Mouse (Mus musculus) urinary bladder, postnatal 14 days (tissue): ENCODE results near the gene Exoc6b.
"Not testable (repeated sequence)": the region's sequence is repeated elsewhere in the genome, so short reads cannot be mapped to it uniquely, and the experiment has no call there.

Source experiments
- DNase-seq: peaks from one replicate; pipeline ENCODE4 v3.0.0; 2021; ENCODE audit warnings: low spot score

The Exoc6b gene

GRCm38 (mm10) chr6:85069023-85069985 is at the start of gene Exoc6b:
Exoc6b (minus strand) TSS chr6:85069513.
- peak; percentile 90 for DNase-seq

DNA sequence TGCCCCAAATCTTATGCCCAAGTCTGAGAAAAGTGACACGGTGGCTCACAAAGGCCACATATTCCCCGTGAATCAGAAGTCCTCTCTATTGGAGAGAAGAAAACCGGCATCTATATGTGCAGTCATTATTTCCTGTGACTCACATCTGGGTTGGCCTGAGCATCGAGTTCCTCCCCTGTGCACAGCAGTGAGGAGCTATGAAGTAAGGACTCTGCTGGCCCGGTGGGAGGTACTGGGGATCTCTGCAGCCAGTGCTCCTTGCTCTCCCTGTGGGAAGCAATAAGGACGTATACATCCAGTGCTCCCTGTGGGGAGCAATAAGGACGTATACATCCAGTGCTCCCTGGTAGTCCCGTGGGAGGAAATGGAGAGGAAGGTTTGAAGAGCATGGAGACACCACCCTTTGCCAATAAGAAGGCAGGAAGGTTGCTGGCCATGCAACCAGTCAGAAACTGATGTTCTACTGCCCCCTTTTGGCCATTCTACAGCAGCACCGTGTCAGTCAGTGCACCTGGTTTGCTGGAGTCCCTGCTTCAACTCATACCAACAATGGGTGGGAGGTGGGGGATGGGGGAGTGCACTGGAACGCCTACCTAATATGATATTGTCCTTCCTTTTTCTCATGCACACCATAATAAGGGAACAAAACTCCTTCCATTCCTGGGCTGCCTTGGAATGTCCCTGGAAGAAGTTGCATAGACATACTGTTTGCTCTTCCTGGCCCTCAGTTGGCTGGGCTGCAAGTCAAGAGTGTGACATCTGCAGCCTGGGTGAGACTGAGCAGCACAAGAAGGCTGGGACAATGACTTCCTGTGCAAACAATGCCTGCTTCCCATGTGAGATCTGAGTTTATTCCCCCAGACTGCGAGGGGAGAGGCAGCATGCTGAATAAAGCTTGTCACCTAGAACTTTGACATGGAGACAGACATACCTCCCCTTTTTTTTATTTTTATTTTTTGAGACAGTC is 48.5 kb upstream of the Exoc6b start:
- peak; percentile 59 for DNase-seq

- DNase-seq, result no peak
Observed at GRCm38 (mm10) chr6:85105033-85105615, 35.8 kb upstream of the Exoc6b start.

DNA sequence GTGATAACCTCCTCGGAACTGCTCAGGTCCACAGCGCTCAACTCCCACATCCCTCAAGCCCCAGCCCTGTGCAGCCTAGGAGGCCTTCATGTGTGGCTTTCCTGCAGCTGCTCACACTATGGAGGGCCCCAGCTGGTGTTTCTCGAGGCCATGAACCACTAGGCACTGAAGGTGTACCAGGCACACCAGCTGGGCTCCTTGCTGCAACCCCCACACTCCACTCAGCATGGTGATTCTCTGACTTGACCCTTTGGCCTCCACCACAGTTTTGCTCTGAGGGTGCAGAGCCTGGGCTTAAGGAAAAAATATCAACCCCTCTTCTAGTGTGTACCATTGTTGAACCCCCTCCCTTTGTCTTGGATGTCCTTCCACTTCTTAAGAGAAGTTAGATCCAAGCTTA is 34.0 kb upstream of the Exoc6b start:
- DNase-seq, result no peak

DNA sequence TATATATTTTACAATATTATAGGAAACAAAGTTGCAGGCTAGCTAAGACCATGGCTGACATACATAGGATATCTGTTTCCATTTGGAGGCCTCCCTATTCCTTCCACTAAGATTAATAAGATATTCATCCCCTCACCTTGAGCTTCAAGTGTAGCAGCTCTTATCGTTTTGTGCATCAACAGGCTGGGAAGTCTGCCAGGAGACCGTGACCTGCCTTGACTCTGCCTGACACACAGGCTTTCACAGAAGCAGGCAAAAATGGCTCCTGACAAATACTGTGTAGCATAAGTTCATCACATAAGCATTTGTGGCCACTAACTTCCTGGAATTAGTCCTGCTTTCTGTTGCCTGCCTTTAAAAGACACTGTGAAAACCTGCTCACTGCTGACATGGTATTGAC is 27.1 kb upstream of the Exoc6b start:
- DNase-seq, result peak; percentile 30

DNA sequence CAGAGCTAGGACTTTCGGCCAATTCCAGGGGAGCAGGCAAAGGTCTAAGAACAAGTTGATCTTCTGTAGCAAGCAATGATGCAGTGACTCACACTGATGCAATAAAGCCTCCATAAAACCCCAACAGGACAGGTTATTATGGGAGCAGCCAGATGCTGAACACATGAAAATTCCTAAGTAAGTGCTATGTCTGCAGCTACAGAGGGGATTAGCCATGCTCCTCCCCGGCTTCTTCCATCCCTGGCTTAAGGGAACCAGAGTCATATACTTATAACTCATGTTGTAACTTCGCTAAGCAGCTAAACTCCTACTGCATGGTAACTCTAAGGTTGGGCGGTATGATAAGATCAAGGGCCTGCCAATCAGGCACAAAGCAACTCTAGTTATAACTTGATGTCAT is 18.1 kb upstream of the Exoc6b start:
- peak; percentile 36 for DNase-seq

DNA sequence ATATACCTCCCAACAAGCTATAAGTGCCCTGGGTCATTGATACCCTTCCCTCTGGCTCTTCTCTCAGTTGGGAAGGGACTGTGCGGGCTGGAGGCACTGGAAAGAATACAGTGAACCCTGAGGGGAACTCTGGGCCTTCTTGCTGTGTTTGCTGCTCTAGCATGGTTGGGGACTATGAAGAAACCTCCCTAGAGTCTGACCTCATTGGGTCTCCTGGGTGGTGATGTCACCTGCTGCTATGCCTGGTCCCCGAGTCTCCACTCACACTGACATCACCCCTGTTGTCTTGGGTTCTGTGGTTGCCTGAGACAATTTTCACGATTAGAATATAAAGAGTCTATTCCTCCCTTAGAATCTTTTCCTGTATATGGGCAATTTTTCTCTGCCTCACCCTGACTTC is 17.3 kb upstream of the Exoc6b start:
- DNase-seq, result no peak

DNA sequence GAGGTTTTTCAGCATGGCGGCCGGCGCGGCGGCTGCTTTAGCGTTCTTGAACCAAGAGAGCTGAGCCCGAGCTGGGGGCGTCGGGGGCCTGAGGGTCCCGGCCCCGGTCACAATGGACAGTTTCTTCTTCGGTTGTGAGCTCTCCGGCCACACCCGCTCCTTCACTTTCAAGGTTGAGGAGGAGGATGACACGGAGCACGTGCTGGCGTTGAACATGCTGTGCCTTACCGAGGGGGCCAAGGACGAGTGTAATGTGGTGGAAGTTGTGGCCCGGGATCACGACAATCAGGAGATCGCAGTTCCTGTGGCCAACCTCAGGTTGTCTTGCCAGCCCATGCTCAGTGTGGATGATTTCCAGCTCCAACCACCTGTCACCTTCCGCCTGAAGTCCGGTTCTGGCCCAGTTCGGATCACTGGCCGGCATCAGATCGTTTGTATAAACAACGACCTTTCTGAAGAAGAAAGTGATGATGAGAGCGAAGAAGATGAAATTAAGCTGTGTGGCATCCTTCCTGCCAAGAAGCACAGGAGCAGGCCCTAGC is 6.9 kb upstream of the Exoc6b start:
- DNase-seq, result not testable (repeated sequence)

DNA sequence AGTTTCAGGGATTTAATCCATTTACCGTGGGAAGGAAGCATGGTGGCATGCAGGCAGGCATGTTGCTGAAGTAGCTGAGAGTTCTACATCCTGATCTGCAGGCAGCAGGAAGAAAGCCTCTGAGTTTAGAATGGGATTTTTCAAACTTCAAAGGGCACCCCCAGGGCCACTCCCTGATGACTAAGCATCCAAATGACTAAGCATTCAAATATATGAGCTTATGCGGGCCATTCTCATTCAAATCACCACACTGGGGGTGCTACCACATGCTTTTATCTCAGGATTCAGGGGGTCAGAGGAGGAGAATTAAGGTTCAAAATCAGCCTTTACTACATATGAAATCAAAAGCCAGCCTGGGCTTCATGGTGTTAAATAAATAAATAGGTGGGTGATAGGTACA is 5.7 kb upstream of the Exoc6b start:
- DNase-seq, result no peak

DNA sequence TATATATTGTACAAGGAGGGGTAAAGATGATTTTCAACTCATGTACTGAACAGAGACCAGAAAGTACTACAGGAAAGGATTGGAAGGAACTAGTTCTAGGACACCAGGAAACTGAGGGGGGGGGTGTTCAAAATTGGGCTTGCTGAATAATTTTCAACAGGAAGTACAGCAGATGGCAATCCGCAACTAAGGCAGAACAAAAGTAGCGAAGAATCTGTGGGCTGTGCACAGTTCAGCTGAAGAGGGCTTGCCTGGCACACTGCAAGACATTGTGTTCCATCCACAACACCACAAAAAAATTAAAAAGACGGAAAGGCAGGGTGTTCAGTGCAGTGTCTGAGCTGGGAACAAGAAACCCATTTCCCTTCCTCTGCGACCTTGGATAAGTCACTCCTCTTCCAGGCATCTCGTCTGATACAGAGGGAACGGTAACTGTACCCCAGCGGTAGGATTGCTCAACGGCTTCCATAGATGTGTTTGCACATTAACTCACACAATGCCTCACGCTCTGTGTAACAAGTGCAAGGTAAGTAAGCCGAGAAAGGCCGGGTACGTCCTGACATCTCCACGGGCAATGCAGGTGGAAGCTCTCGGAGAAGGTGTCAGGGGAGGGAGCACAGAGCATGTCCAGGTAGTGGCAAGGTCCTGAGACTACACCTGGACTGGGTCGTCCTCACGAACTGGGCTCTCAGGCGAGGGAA is 841 bp downstream of the Exoc6b start:
- DNase-seq, result no peak

DNA sequence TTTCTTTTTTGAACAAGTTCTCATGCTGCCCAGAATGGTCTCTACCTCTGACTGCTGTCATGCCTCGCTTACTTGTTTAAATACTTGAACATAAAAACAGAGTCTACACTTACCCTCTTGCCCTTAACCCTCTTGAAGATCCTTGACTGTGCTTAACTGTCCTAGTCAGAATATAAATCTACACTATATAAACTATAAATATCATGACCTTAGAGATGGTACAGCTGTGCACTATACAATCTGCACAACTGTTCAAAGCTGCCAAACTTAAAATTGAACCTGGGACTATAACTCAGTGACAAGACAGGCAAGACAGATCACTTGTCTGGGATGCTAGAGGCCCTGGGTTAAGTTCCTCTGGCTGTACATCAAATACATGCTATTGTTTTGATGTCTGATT is 11.7 kb downstream of the Exoc6b start:
- DNase-seq, result no peak

DNA sequence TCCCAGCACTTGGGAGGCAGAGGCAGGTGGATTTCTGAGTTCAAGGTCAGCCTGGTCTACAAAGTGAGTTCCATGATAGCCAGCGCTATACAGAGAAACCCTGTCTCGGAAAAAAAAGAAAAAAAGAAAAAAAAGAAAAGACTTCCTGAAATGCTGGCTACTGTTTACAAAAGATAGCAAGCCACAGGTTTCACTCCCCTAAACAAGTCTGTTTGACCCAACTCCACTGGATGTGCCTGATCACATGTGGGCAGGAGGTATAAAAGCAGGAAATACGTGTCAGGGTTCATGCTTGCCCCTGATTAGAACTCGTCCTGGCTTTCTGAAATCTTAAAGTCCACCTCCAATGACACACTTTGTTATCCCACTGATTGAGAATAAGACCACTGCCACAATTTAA is 18.2 kb downstream of the Exoc6b start:
- DNase-seq, result no peak

DNA sequence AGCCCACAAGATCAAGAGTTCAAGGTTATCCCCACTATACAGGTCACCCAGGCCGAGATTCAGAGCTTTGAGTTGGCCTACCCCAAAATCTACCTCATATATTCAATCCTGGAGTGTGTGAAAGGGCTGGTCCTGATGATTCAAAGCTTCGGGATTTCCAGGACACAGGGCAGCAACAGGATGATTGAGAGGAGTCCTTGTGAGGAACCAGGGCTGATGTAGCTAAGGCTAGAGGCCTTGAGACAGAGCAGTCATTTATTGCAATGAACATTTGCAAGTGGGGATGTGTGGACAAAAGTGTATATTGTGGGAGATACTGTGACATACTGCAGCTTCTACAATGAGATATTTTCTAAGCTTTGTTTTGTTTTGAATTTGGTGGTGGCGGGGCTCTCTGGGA is 22.8 kb downstream of the Exoc6b start:
- no peak for DNase-seq

GRCm38 (mm10) chr6:85044621-85045152 is 24.6 kb downstream of the Exoc6b start:
- no peak for DNase-seq

DNA sequence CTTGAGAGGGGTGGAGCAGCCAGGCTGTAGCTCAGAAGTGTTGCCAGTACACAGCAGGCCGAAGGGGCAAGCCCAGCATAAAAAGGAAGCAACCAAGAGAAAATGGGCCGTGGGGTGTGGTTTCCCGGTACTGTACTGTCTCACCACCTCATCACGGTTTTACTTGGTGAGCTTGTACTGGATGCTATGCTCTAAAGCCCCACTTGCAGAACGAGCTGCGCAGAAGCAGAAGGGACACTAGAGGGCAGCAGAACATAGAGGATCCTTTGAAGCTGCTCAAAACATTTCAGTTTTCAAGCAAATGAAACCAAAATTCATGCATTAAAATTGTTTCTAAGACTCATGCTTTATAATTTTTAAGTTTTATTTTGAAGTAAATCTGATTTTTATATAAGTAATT is 31.6 kb downstream of the Exoc6b start:
- peak; percentile 61 for DNase-seq

GRCm38 (mm10) chr6:85029671-85030070 is 39.6 kb downstream of the Exoc6b start:
- no peak for DNase-seq

GRCm38 (mm10) chr6:85024403-85024802 is 44.9 kb downstream of the Exoc6b start:
- DNase-seq, result no peak

- DNase-seq, result no peak
Observed at GRCm38 (mm10) chr6:85017011-85017410, 52.3 kb downstream of the Exoc6b start.

- no peak for DNase-seq
Observed at GRCm38 (mm10) chr6:85013906-85014305, 55.4 kb downstream of the Exoc6b start.

DNA sequence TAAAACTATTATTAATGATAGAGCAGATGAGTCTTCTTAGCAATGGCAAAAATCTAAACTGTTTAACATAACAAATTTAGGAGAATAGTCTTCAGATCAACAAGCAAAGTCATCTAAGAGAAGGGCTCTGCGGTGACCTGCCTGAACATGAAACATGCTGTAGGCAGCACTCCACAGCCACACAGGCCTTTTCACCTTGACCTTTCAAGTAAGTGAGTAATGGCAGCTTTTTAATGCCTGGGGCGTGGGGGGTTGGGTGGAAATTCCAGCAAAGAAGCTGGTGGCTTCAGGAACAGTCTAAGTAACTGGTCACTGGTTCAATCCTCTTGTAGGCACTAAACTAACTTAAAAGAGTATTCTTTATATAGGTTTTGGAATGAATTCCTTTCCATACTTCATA is 58.9 kb downstream of the Exoc6b start:
- DNase-seq, result no peak

GRCm38 (mm10) chr6:84995418-84995817 is 73.9 kb downstream of the Exoc6b start:
- DNase-seq, result no peak
